15 mouse cellular contexts compared by ENCODE assay signal in genomic region chr9:64051241-64051640, GRCm38 (mm10). TPM values are rescaled to one million over a fixed set of nuclear protein-coding genes. Genes with fewer than 3 reads are reported as not detected.
DNase-seq lines count a peak whose midpoint lies in the region; ATAC-seq and TF ChIP-seq lines count a peak whose summit lies in the region.
"Had no signal": no experiment of that assay in that cellular context is flagged by ENCODE, and none has a peak within 500 bp of the region (broad histone marks: within the 10 kb centered on the region; RNA-seq: fewer than 3 reads in every experiment).

No protein-coding gene starts in this region.

- no peaks in the 10 kb centered on the region for H3K27me3 ChIP-seq in heart, postnatal 0 days (ENCODE audit: control insufficient read depth, insufficient read depth, low read length)
- no peaks in the 10 kb centered on the region for H3K27me3 ChIP-seq in liver, embryonic 16.5 days (ENCODE audit: control insufficient read depth, insufficient read depth, low read depth, low read length)
- H3K27me3 ChIP-seq: embryonic facial prominence, embryonic 13.5 days; lung, embryonic 15.5 days had no signal

- H3K4me3 ChIP-seq in heart, postnatal 0 days (ENCODE audit: low read depth, low read length): no peak overlapping the region
- no peak overlapping the region for H3K4me3 ChIP-seq in brown adipose tissue, adult 24 weeks (ENCODE audit: insufficient read depth, low read depth, low read length)
- no peak overlapping the region for H3K4me3 ChIP-seq in liver, embryonic 16.5 days (ENCODE audit: low read depth, low read length)
- H3K4me3 ChIP-seq: embryonic facial prominence, embryonic 13.5 days; forebrain, embryonic 12.5 days; lung, embryonic 15.5 days; neural tube, embryonic 13.5 days had no signal

- no peak for TF ChIP-seq EP300 in heart, postnatal 0 days (IDR thresholded peaks at IDR 0.05; ENCODE audit: low read depth)

- intact Hi-C loops in heart, postnatal 36 days (cut with DNase I): loop anchor here (2.0 kb wide), 1 partner anchor 26 kb away; no protein-coding TSS in a partner anchor
- intact Hi-C loops in left cerebral cortex, postnatal 10 days (cut with DNase I): no loop called here

- 94% methylated on average over 2 of the region's 2 CpGs for WGBS in heart, postnatal 0 days
- WGBS in liver, embryonic 16.5 days (ENCODE audit: insufficient replicate concordance): 37% methylated on average over 2 of the region's 2 CpGs

- peaks cover 13% of the 10 kb centered on the region; the same call in 1 of the 2 replicates for H3K4me1 ChIP-seq in heart, postnatal 0 days (ENCODE audit: control insufficient read depth, insufficient read depth)
- H3K4me1 ChIP-seq in brown adipose tissue, adult 24 weeks (ENCODE audit: control insufficient read depth, insufficient read depth, insufficient read length, low read length): peaks cover 9% of the 10 kb centered on the region; the same call in 1 of the 2 replicates
- H3K4me1 ChIP-seq in liver, embryonic 16.5 days (ENCODE audit: control insufficient read depth, low read depth, low read length): peaks cover 65% of the 10 kb centered on the region

- peak overlapping the region; percentile 77; the same call in 1 of the 2 replicates for H3K27ac ChIP-seq in heart, postnatal 0 days (ENCODE audit: low read depth)
- H3K27ac ChIP-seq in brown adipose tissue, adult 24 weeks (replicated peaks; ENCODE audit: low read depth, low read length): 0 out of 2 replicates have a peak overlapping the region, but pooled peaks have one; percentile 4
- H3K27ac ChIP-seq in liver, embryonic 16.5 days (ENCODE audit: low read length): peak overlapping the region; percentile 96
- H3K27ac ChIP-seq: embryonic facial prominence, embryonic 13.5 days; forebrain, embryonic 12.5 days had no signal

- no peak for TF ChIP-seq CTCF in heart, postnatal 0 days (IDR thresholded peaks at IDR 0.05; ENCODE audit: low read depth)

- no peaks in the 10 kb centered on the region for H3K36me3 ChIP-seq in heart, postnatal 0 days (replicated peaks; ENCODE audit: control insufficient read depth, insufficient read depth, low read length)
- H3K36me3 ChIP-seq in liver, embryonic 16.5 days (ENCODE audit: control insufficient read depth, insufficient read depth): no peaks in the 10 kb centered on the region
- H3K36me3 ChIP-seq: embryonic facial prominence, embryonic 13.5 days; forebrain, embryonic 12.5 days; lung, embryonic 15.5 days; neural tube, embryonic 13.5 days had no signal

- no peak overlapping the region for H3K9ac ChIP-seq in heart, postnatal 0 days (replicated peaks; ENCODE audit: low read depth, low read length)
- H3K9ac ChIP-seq in liver, embryonic 16.5 days (ENCODE audit: low read depth, low read length): peak overlapping the region; percentile 67
- H3K9ac ChIP-seq: embryonic facial prominence, embryonic 13.5 days; forebrain, embryonic 12.5 days; lung, embryonic 15.5 days; neural tube, embryonic 13.5 days had no signal

- no peaks in the 10 kb centered on the region for H3K9me3 ChIP-seq in heart, postnatal 0 days (replicated peaks; ENCODE audit: control insufficient read depth, low read length)
- H3K9me3 ChIP-seq in liver, embryonic 16.5 days (replicated peaks; ENCODE audit: control insufficient read depth, low read length): no peaks in the 10 kb centered on the region
- H3K9me3 ChIP-seq: embryonic facial prominence, embryonic 13.5 days; forebrain, embryonic 12.5 days; lung, embryonic 15.5 days; neural tube, embryonic 13.5 days had no signal

- no peak overlapping the region for H3K4me2 ChIP-seq in heart, postnatal 0 days (ENCODE audit: low read depth, low read length)
- H3K4me2 ChIP-seq in liver, embryonic 16.5 days (ENCODE audit: low read depth, low read length): peak overlapping the region; percentile 72
- H3K4me2 ChIP-seq: forebrain, embryonic 12.5 days had no signal

- DNase-seq in heart, postnatal 0 days (ENCODE audit: low spot score): no peak
- no peak for DNase-seq in heart, postnatal 36 days
- no peak for DNase-seq in MN1 (ENCODE audit: low spot score)
- no peak for DNase-seq in left cerebral cortex, postnatal 10 days (ENCODE audit: extremely low spot score in 1 of 2, low spot score in 2 of 2)
- DNase-seq: layer of hippocampus, postnatal 36 days; left cerebral cortex, postnatal 4 days had no signal

- no peak for ATAC-seq in heart, postnatal 0 days (ENCODE audit: insufficient read depth, low read depth)
- peak; percentile 58 for ATAC-seq in erythroid progenitor cell, adult 5-6 weeks (replicated peaks; ENCODE audit: low FRiP score, poor library complexity, severe bottlenecking)
- peak; percentile 22 for ATAC-seq in liver, embryonic 16.5 days (ENCODE audit: low read depth)
- ATAC-seq: CD4-positive, CD25-positive, alpha-beta regulatory T cell, adult 4 months; hindbrain, embryonic 16.5 days had no signal

RNA-seq across cellular contexts. Expression of gene Smad6, which starts 29.4 kb away (rescaled TPM):
- total RNA-seq in heart, postnatal 0 days (2014; rRNA removed; ENCODE audit: low replicate concordance): 68.4 and 93.1 TPM in 2 replicates
- polyA plus RNA-seq in heart, postnatal 0 days (2015; fragmentation: Nextera tagmentation; extraction: Ambion mirVana): 5.6 and 6.7 TPM in 2 replicates
- total RNA-seq in heart, postnatal 36 days (2021): 10 to 100 TPM; 11.4 to 16.3 TPM
- polyA plus RNA-seq in brown adipose tissue, adult 24 weeks (2012; ENCODE audit: insufficient read depth, insufficient read length, missing spikeins): 5.3 and 14.8 TPM in 2 replicates
- not detected in 2 replicates for total RNA-seq in erythroid progenitor cell, adult 5-6 weeks (2015; ENCODE audit: low replicate concordance)
- 0.39 TPM in 1 of 2 replicates, not detected in the other for total RNA-seq in erythroid progenitor cell, adult 5-6 weeks (2017; ENCODE audit: low replicate concordance)
- 1.3 and 1.9 TPM in 2 replicates for polyA plus RNA-seq in liver, embryonic 16.5 days (2015; fragmentation: Nextera tagmentation; extraction: Ambion mirVana)
- 1 to 10 TPM; 1.6 to 2.0 TPM for total RNA-seq in left cerebral cortex, postnatal 10 days (2021)

Comparison
In these comparisons a context has a peak if more than half of its experiments do, and no peak if none do; other contexts are left out.
1. H3K27ac ChIP-seq: peak in every context shown above with its lines; median percentile 96 in liver, embryonic 16.5 days; 77 in heart, postnatal 0 days; 4 in brown adipose tissue, adult 24 weeks.
2. RNA of gene Smad6, which starts 29.4 kb away (total RNA-seq): 68.4 to 93.1 TPM in heart, postnatal 0 days and 11.4 to 16.3 TPM in heart, postnatal 36 days; 1.6 to 2.0 TPM in left cerebral cortex, postnatal 10 days and 0.39 TPM in erythroid progenitor cell, adult 5-6 weeks; every median in the first group is over 4 times any median in the second.